Mouse (Mus musculus) adrenal gland, adult 2 months (tissue): ENCODE data around the gene Fbn1. TPM values are rescaled to one million over a fixed set of nuclear protein-coding genes. Genes with fewer than 3 reads are reported as not detected.

Experiments used
- polyA plus RNA-seq: library from polyadenylated mRNA; depleted of rRNA; stranded (reverse); fragments of >200 nt; gene quantifications from 2 replicates; pipeline ENCODE4 v1.2.3, GENCODE M21; 2012; rRNA removed
- total RNA-seq, 2 experiments: library from RNA; stranded (reverse); gene quantifications; 2 replicates each; pipeline ENCODE4 v1.2.3; 2021

Gene Fbn1
- total and polyA plus RNA-seq, 3 experiments: 5.0 to 26.0 (median 18.5) TPM

Other genes with a start within 250 kb of the Fbn1 start
- not detected for gene Gm9913, start 2.9 kb downstream of the Fbn1 start, total RNA-seq
- gene Gm9913, start 2.9 kb downstream of the Fbn1 start, polyA plus RNA-seq: 0.33 TPM in 1 of 2 replicates, not detected in the other
- gene Cep152, start 117.1 kb upstream of the Fbn1 start, total RNA-seq: 1 to 10 TPM; 2.4 to 2.8 TPM
- 0.44 and 0.64 TPM in 2 replicates for gene Cep152, start 117.1 kb upstream of the Fbn1 start, polyA plus RNA-seq
- gene Eid1, start 165.1 kb upstream of the Fbn1 start, total RNA-seq: 100 to 1,000 TPM in 1 of 2 experiments, 10 to 100 TPM in 1; 98.6 to 141 TPM
- gene Eid1, start 165.1 kb upstream of the Fbn1 start, polyA plus RNA-seq: 28.9 and 29.6 TPM in 2 replicates
- gene Shc4, start 216.2 kb upstream of the Fbn1 start, total RNA-seq: 1 to 10 TPM; 2.4 to 3.6 TPM
- gene Shc4, start 216.2 kb upstream of the Fbn1 start, polyA plus RNA-seq: 0.82 and 1.4 TPM in 2 replicates